Mouse (Mus musculus) olfactory bulb, adult 2 months (tissue): Measurements from ENCODE around the gene Krtap3-1. TPM values are rescaled to one million over a fixed set of nuclear protein-coding genes. Genes with fewer than 3 reads are reported as not detected.

Source experiments
- H3K27ac ChIP-seq: fragments of 200-500 bp; 2 replicates; pipeline ENCODE4 v1.5.1; 2012; ENCODE audit warnings: low read depth, low read length; ENCODE audit not compliant: insufficient read depth
- H3K4me1 ChIP-seq: fragments of 200-500 bp; 2 replicates; pipeline ENCODE4 v1.6.1; 2012; ENCODE audit warnings: low read length; ENCODE audit not compliant: control insufficient read depth, insufficient read depth
- H3K4me3 ChIP-seq: fragments of 200-500 bp; 2 replicates; pipeline ENCODE4 v1.5.1; 2012; ENCODE audit warnings: mild to moderate bottlenecking, low read depth, low read length, moderate library complexity; ENCODE audit not compliant: insufficient read depth
- CTCF ChIP-seq: fragments of 200-500 bp; IDR thresholded peaks from 2 replicates; pipeline ENCODE4 v1.5.1; 2012; ENCODE audit warnings: low read depth, mild to moderate bottlenecking, low read length, moderate library complexity; ENCODE audit not compliant: insufficient read depth
- POLR2A ChIP-seq: fragments of 200-500 bp; IDR thresholded peaks from 2 replicates; pipeline ENCODE4 v1.6.1; 2012; ENCODE audit warnings: mild to moderate bottlenecking, low read depth, low read length, moderate library complexity; ENCODE audit not compliant: insufficient read depth
- WGBS: fragments of 180-500 bp; shearing (Covaris S2); methylation state at CpG from one replicate; pipeline ENCODE4 v1.1.7; 2018; 5-methylcytosine and 5-hydroxymethylcytosine counted together
- polyA plus RNA-seq: library from polyadenylated mRNA; stranded (reverse); fragments of >200 nt; gene quantifications from 2 replicates; pipeline ENCODE4 v1.2.4, GENCODE M21; 2012; ENCODE audit warnings: low replicate concordance; ENCODE audit not compliant: missing spikeins, insufficient read depth, insufficient read length

Gene Krtap3-1
- polyA plus RNA-seq, 1 experiment = not detected

DNA sequence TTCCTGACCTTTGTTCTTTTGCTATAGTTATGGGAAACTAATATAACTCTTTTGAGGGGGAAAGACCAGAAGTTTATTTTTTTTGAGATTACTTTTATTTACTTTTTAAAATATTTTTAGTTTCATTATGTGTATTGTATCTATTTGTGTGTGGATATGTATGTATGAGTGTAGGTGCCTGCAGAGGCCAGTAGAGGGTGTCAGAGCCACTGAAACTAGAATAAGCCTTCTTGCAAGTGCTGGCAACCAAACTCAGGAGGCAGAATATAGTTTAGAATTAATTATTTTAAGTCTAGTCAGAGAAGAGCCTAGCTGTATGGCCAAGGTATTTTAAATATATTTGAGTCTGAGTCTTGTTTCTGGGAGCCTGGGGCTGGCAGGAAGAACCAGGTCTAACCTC, 18.5 kb downstream of the Krtap3-1 start:
- Histone ChIP-seq H3K4me1 (no peaks in the 10 kb centered on the region), H3K27ac (no peak overlapping the region), H3K4me3 (no peak overlapping the region)
- TF ChIP-seq POLR2A (no peak), CTCF (no peak)

DNA sequence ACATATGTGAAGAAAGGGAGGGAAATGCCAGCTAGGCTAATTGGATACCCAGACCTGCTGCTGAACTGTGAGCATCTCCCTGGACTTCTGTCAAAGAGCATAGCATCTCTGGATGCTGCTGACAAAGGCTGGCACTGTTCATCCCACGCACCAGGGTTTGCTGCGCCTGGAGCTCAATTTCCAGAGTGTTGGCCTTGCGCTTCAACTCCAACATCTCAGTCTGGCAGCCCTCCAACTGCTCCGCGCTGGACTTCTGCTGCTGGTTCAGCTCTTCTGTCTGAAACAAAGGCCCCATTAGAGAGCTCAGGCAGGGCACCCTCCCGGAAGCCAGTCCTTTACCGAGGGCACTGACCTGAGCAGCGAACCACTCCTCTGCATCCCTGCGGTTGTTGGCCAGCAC, 26.7 kb downstream of the Krtap3-1 start:
- TF ChIP-seq CTCF (no peak), POLR2A (no peak)
- no peak overlapping the region for H3K4me3 ChIP-seq
- WGBS = 26% methylated on average over 9 of the region's 9 CpGs
- H3K27ac ChIP-seq = no peak overlapping the region
- peaks cover 5% of the 10 kb centered on the region for H3K4me1 ChIP-seq

DNA sequence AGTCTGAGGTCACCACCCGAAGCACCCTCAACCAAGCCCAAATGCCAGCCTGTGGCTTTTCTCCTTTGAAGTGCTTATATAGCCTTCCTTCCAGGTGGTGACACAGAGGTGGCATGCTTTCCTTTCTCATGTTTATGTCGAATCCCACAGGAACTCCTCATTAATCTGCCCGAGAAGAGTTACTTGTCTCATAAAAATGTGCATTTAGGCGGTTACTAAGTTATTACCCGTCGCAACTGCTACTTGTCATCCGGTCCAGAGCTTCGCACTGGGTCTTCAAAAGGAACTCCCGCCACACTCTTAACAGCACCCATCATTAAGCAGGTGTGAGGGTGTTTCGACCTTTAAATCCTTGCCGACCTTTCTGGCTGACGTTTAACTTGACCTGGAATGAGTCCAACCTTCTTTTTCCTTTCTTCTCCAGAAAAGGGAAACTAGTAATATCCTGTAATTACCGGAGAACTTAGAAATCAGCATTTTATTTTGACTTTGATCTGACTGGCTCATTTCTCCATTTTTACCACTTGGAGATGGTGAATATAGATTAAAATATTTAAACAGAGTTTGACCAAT, 45.1 kb downstream of the Krtap3-1 start, which contains the start of gene Krt39:
TSS of gene Krt39 (minus strand) at position 51 of the 573 bp plus-strand sequence.
- H3K4me1 ChIP-seq = no peaks in the 10 kb centered on the region
- WGBS = 56% methylated on average over 13 of the region's 13 CpGs
- TF ChIP-seq CTCF (no peak), POLR2A (no peak)
- no peak within 1 kb of the TSS for H3K4me3 ChIP-seq
- no peak within 1 kb of the TSS for H3K27ac ChIP-seq

Other genes with a start within 250 kb of the Krtap3-1 start
- gene Krt25, start 243.7 kb downstream of the Krtap3-1 start, polyA plus RNA-seq = not detected in 2 replicates
- not detected in 2 replicates for gene Krt26, start 228.7 kb downstream of the Krtap3-1 start, polyA plus RNA-seq
- gene Krt27, start 215.5 kb downstream of the Krtap3-1 start, polyA plus RNA-seq = not detected in 2 replicates
- not detected in 2 replicates for gene Krt28, start 191.7 kb downstream of the Krtap3-1 start, polyA plus RNA-seq
- not detected in 2 replicates for gene Krt10, start 177.3 kb downstream of the Krtap3-1 start, polyA plus RNA-seq
- gene Krt12, start 144.4 kb downstream of the Krtap3-1 start, polyA plus RNA-seq = not detected in 2 replicates
- gene Krt20, start 128.5 kb downstream of the Krtap3-1 start, polyA plus RNA-seq = not detected in 2 replicates
- gene Krt23, start 73.5 kb downstream of the Krtap3-1 start, polyA plus RNA-seq = not detected in 2 replicates
- gene Krt39, start 45.3 kb downstream of the Krtap3-1 start, polyA plus RNA-seq = not detected in 2 replicates
- gene Krt40, start 23.5 kb downstream of the Krtap3-1 start, polyA plus RNA-seq = not detected in 2 replicates
- not detected in 2 replicates for gene Krtap3-3, start 15.8 kb downstream of the Krtap3-1 start, polyA plus RNA-seq
- not detected in 2 replicates for gene Krtap3-2, start 9.8 kb downstream of the Krtap3-1 start, polyA plus RNA-seq
- gene Gm11939, start 7.2 kb downstream of the Krtap3-1 start, polyA plus RNA-seq = not detected in 2 replicates
- not detected in 2 replicates for gene Krtap1-5, start 14.4 kb upstream of the Krtap3-1 start, polyA plus RNA-seq
- gene Krtap1-4, start 17.0 kb upstream of the Krtap3-1 start, polyA plus RNA-seq = not detected in 2 replicates
- gene Krtap1-3, start 24.7 kb upstream of the Krtap3-1 start, polyA plus RNA-seq = not detected in 2 replicates
- not detected in 2 replicates for gene Krtap9-3, start 31.5 kb upstream of the Krtap3-1 start, polyA plus RNA-seq
- gene Gm11938, start 36.7 kb upstream of the Krtap3-1 start, polyA plus RNA-seq = not detected in 2 replicates
- gene Gm11937, start 43.6 kb upstream of the Krtap3-1 start, polyA plus RNA-seq = not detected in 2 replicates
- not detected in 2 replicates for gene Krtap2-4, start 48.2 kb upstream of the Krtap3-1 start, polyA plus RNA-seq
- not detected in 2 replicates for gene Gm11562, start 53.8 kb upstream of the Krtap3-1 start, polyA plus RNA-seq
- not detected in 2 replicates for gene Krtap4-1, start 61.6 kb upstream of the Krtap3-1 start, polyA plus RNA-seq
- not detected in 2 replicates for gene Krtap4-2, start 68.5 kb upstream of the Krtap3-1 start, polyA plus RNA-seq
- not detected in 2 replicates for gene Krtap4-7, start 77.5 kb upstream of the Krtap3-1 start, polyA plus RNA-seq
- gene Gm11555, start 83.6 kb upstream of the Krtap3-1 start, polyA plus RNA-seq = not detected in 2 replicates
- not detected in 2 replicates for gene Gm11563, start 92.3 kb upstream of the Krtap3-1 start, polyA plus RNA-seq
- gene Krtap4-6, start 99.3 kb upstream of the Krtap3-1 start, polyA plus RNA-seq = not detected in 2 replicates
- gene Gm14190, start 124.1 kb upstream of the Krtap3-1 start, polyA plus RNA-seq = not detected in 2 replicates
- gene Gm14180, start 167.7 kb upstream of the Krtap3-1 start, polyA plus RNA-seq = not detected in 2 replicates
- gene Gm11595, start 206.3 kb upstream of the Krtap3-1 start, polyA plus RNA-seq = not detected in 2 replicates
- gene Krtap4-8, start 214.1 kb upstream of the Krtap3-1 start, polyA plus RNA-seq = not detected in 2 replicates
- gene Krtap4-9, start 218.6 kb upstream of the Krtap3-1 start, polyA plus RNA-seq = not detected in 2 replicates
- gene Gm11596, start 226.8 kb upstream of the Krtap3-1 start, polyA plus RNA-seq = not detected in 2 replicates
- gene Gm11569, start 232.3 kb upstream of the Krtap3-1 start, polyA plus RNA-seq = not detected in 2 replicates
- gene Gm11554, start 237.8 kb upstream of the Krtap3-1 start, polyA plus RNA-seq = not detected in 2 replicates
- not detected in 2 replicates for gene Krtap4-13, start 243.3 kb upstream of the Krtap3-1 start, polyA plus RNA-seq
- gene Gm11564, start 249.0 kb upstream of the Krtap3-1 start, polyA plus RNA-seq = not detected in 2 replicates